Mouse (Mus musculus) heart, postnatal 0 days (tissue): ENCODE data around the gene Mutyh. TPM values are rescaled to one million over a fixed set of nuclear protein-coding genes. Genes with fewer than 3 reads are reported as not detected.
"Not testable (repeated sequence)": the region's sequence is repeated elsewhere in the genome, so short reads cannot be mapped to it uniquely, and the experiment has no call there.

Experiments
- ATAC-seq: fragments of 200-750 bp; cut with Nextera tagmentation; 2 replicates; pipeline ENCODE4 v1.8.0; 2017; ENCODE audit warnings: low read depth, moderate number of reproducible peaks, moderate library complexity; ENCODE audit not compliant: insufficient read depth
- DNase-seq: peaks from one replicate; pipeline ENCODE4 v3.0.0-alpha.2; 2016; ENCODE audit warnings: low spot score
- H3K27ac ChIP-seq: fragments of 300-500 bp; sonication (generic); 2 replicates; pipeline ENCODE4 v1.5.1; 2014; ENCODE audit warnings: low read depth, mild to moderate bottlenecking
- H3K27me3 ChIP-seq: fragments of 300-500 bp; sonication (generic); 2 replicates; pipeline ENCODE4 v1.6.1; 2014; ENCODE audit warnings: low read length, mixed read lengths; ENCODE audit not compliant: control insufficient read depth, insufficient read depth
- H3K36me3 ChIP-seq: fragments of 300-500 bp; sonication (generic); replicated peaks from 2 replicates; pipeline ENCODE4 v1.6.1; 2014; ENCODE audit warnings: low read length, mixed read lengths; ENCODE audit not compliant: control insufficient read depth, insufficient read depth
- H3K4me1 ChIP-seq: fragments of 300-500 bp; sonication (generic); 2 replicates; pipeline ENCODE4 v1.6.1; 2014; ENCODE audit warnings: antibody characterized with exemption; ENCODE audit not compliant: control insufficient read depth, insufficient read depth
- H3K4me2 ChIP-seq: fragments of 300-500 bp; sonication (generic); 2 replicates; pipeline ENCODE4 v1.6.1; 2014; ENCODE audit warnings: low read depth, mild to moderate bottlenecking, low read length, moderate library complexity
- H3K4me3 ChIP-seq: fragments of 300-500 bp; sonication (generic); 2 replicates; pipeline ENCODE4 v1.5.1; 2014; ENCODE audit warnings: low read depth, low read length
- H3K9ac ChIP-seq: fragments of 300-500 bp; sonication (generic); replicated peaks from 2 replicates; pipeline ENCODE4 v1.6.1; 2014; ENCODE audit warnings: low read depth, low read length, mixed read lengths
- H3K9me3 ChIP-seq: fragments of 300-500 bp; sonication (generic); replicated peaks from 2 replicates; pipeline ENCODE4 v1.6.1; 2016; ENCODE audit warnings: low read length; ENCODE audit not compliant: control insufficient read depth
- CTCF ChIP-seq: IDR thresholded peaks from 2 replicates; pipeline ENCODE4 v1.5.1; 2016; ENCODE audit warnings: antibody characterized with exemption, control low read depth, low read depth
- EP300 ChIP-seq: IDR thresholded peaks from 2 replicates; pipeline ENCODE4 v1.6.1; 2016; ENCODE audit warnings: antibody characterized with exemption, low read depth
- WGBS: fragments of 180-500 bp; shearing (Covaris S2); extraction: QIAGEN DNeasy Blood & Tissue Kit; methylation state at CpG from one replicate; pipeline ENCODE4 v1.1.7; 2014; 5-methylcytosine and 5-hydroxymethylcytosine counted together
- polyA plus RNA-seq: library from polyadenylated mRNA; unstranded; fragments of >200 nt; fragmentation: Nextera tagmentation; extraction: Ambion mirVana; gene quantifications from 2 replicates; pipeline ENCODE4 v1.2.1, GENCODE M21; 2015
- total RNA-seq: library from RNA; depleted of rRNA; stranded (reverse); fragments of >200 nt; gene quantifications from 2 replicates; pipeline ENCODE4 v1.2.3, GENCODE M21; 2014; ENCODE audit warnings: low replicate concordance

Gene Mutyh
- total and polyA plus RNA-seq, 2 experiments from 2014 or later: 4.4 to 6.9 TPM

GRCm38 (mm10) chr4:116830070-116830368 is 22.5 kb downstream of the Mutyh start:
- DNase-seq (no peak), ATAC-seq (no peak)
- H3K27me3 ChIP-seq: no peaks in the 10 kb centered on the region
- no peaks in the 10 kb centered on the region for H3K36me3 ChIP-seq
- H3K4me3 ChIP-seq: no peak overlapping the region
- no peaks in the 10 kb centered on the region for H3K9me3 ChIP-seq
- 41% methylated on average over 6 of the region's 6 CpGs for WGBS
- H3K9ac ChIP-seq: no peak overlapping the region
- TF ChIP-seq CTCF (no peak), EP300 (no peak)
- H3K27ac ChIP-seq: no peak overlapping the region
- H3K4me1 ChIP-seq: 0 out of 2 replicates have a peak, but pooled peaks cover 5% of the 10 kb centered on the region
- no peak overlapping the region for H3K4me2 ChIP-seq

GRCm38 (mm10) chr4:116838999-116839398 is 31.5 kb downstream of the Mutyh start:
- Histone ChIP-seq H3K27ac (no peak overlapping the region), H3K9ac (no peak overlapping the region), H3K4me3 (no peak overlapping the region), H3K27me3 (0 out of 2 replicates have a peak, but pooled peaks cover 7% of the 10 kb centered on the region), H3K9me3 (no peaks in the 10 kb centered on the region), H3K4me1 (no peaks in the 10 kb centered on the region), H3K4me2 (no peak overlapping the region), H3K36me3 (no peaks in the 10 kb centered on the region)
- TF ChIP-seq EP300 (no peak), CTCF (no peak)
- 55% methylated on average over 2 of the region's 2 CpGs for WGBS
- ATAC-seq: no peak
- DNase-seq: no peak

- DNase-seq, ATAC-seq, H3K4me1 ChIP-seq, H3K9ac ChIP-seq, H3K27me3 ChIP-seq, H3K9me3 ChIP-seq, H3K4me3 ChIP-seq, H3K27ac ChIP-seq, H3K36me3 ChIP-seq: not testable (repeated sequence)
- WGBS: 12% methylated on average over 20 of the region's 29 CpGs
- H3K4me2 ChIP-seq: peak overlapping the region; percentile 34; the same call in 1 of the 2 replicates
Observed at GRCm38 (mm10) chr4:116840096-116840495, 32.6 kb downstream of the Mutyh start.

GRCm38 (mm10) chr4:116840841-116841240 is 33.3 kb downstream of the Mutyh start:
- ATAC-seq (no peak), DNase-seq (no peak)
- Histone ChIP-seq H3K27ac (no peak overlapping the region), H3K4me1 (no peaks in the 10 kb centered on the region), H3K4me2 (no peak overlapping the region), H3K27me3 (0 out of 2 replicates have a peak, but pooled peaks cover 7% of the 10 kb centered on the region), H3K36me3 (no peaks in the 10 kb centered on the region), H3K9ac (no peak overlapping the region), H3K4me3 (no peak overlapping the region), H3K9me3 (no peaks in the 10 kb centered on the region; the same call in 1 of the 2 replicates)
- TF ChIP-seq EP300 (no peak), CTCF (no peak)
- 78% methylated on average over 6 of the region's 6 CpGs for WGBS

GRCm38 (mm10) chr4:116844324-116844723 is 36.8 kb downstream of the Mutyh start:
- Histone ChIP-seq H3K9ac (no peak overlapping the region), H3K27me3 (0 out of 2 replicates have a peak, but pooled peaks cover 4% of the 10 kb centered on the region), H3K9me3 (no peaks in the 10 kb centered on the region; the same call in 1 of the 2 replicates), H3K4me3 (no peak overlapping the region), H3K4me2 (no peak overlapping the region), H3K27ac (no peak overlapping the region), H3K4me1 (no peaks in the 10 kb centered on the region), H3K36me3 (no peaks in the 10 kb centered on the region)
- TF ChIP-seq EP300 (no peak), CTCF (no peak)
- WGBS: 95% methylated on average over 3 of the region's 3 CpGs
- ATAC-seq (no peak), DNase-seq (no peak)

DNA sequence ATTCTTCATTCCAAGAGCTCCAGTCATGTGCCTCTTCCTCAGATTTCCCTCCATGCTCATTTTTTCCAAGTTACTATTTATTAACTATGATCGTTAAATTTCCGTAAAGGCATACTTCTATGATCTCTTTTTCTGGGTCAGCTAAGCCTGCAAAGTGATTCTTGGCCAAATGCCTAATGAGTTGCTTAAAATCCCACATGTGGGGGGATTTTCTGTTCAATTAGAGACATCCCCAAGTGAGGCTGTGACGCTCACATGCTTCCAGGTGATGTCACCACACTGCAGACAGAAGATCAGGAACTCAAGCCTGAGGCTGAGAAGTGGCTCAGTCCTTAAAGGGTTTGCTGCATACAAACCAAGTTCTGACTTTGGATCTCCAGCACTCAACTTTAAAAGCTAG is 42.4 kb downstream of the Mutyh start:
- TF ChIP-seq EP300 (no peak), CTCF (no peak)
- H3K9me3 ChIP-seq: no peaks in the 10 kb centered on the region
- DNase-seq (no peak), ATAC-seq (no peak)
- no peaks in the 10 kb centered on the region for H3K4me1 ChIP-seq
- H3K9ac ChIP-seq: no peak overlapping the region
- WGBS: 78% methylated on average over 3 of the region's 3 CpGs
- no peak overlapping the region for H3K4me2 ChIP-seq
- H3K4me3 ChIP-seq: no peak overlapping the region
- H3K27ac ChIP-seq: no peak overlapping the region
- no peaks in the 10 kb centered on the region for H3K36me3 ChIP-seq
- no peaks in the 10 kb centered on the region for H3K27me3 ChIP-seq
